In the genomic region with DNA sequence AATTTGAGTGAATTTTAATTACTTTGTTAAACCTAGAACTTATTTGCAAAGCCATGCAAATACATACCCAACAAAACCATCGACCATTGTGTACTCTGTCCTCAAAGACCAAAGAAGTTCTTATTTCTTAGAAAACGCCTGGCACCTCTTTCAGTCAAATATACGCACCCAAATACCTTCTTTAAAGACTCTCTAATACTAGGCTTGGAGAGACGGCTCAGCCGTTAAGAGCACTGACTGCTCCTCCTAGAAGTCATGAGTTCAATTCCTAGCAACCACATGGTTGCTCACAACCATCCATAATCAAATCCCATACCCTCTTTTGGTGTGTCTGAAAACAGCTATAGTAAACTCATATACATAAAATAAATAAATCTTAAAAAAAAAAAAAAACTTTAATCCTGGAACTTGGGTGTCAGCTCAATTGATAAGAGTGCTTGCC, we compare ENCODE assay signal across 8 mouse cellular contexts. TPM values are rescaled to one million over a fixed set of nuclear protein-coding genes. Genes with fewer than 3 reads are reported as not detected.
DNase-seq lines count a peak whose midpoint lies in the region; ATAC-seq lines count a peak whose summit lies in the region.

No protein-coding gene starts in this region.

- H3K27ac ChIP-seq in lung, embryonic 16.5 days (ENCODE audit: low read length) = no peak overlapping the region
- H3K27ac ChIP-seq in forebrain, embryonic 10.5 days = peak overlapping the region; percentile 97
- peak overlapping the region; percentile 97 for H3K27ac ChIP-seq in limb, embryonic 10.5 days
- 0 out of 2 replicates have a peak overlapping the region, but pooled peaks have one; percentile 98 for H3K27ac ChIP-seq in neural tube, embryonic 15.5 days (replicated peaks)

- no peak for ATAC-seq in lung, embryonic 16.5 days (ENCODE audit: low read depth)
- ATAC-seq in neural tube, embryonic 15.5 days (ENCODE audit: low FRiP score) = peak; percentile 19

- peaks cover 8% of the 10 kb centered on the region for H3K4me1 ChIP-seq in lung, embryonic 16.5 days (replicated peaks; ENCODE audit: control insufficient read depth, insufficient read depth, low read length)
- peaks cover 16% of the 10 kb centered on the region for H3K4me1 ChIP-seq in forebrain, embryonic 10.5 days
- peaks cover 8% of the 10 kb centered on the region for H3K4me1 ChIP-seq in limb, embryonic 10.5 days
- peaks cover 18% of the 10 kb centered on the region for H3K4me1 ChIP-seq in neural tube, embryonic 15.5 days

- no peak for DNase-seq in lung, postnatal 10 days
- no peak for DNase-seq in forebrain, embryonic 10.5 days (ENCODE audit: extremely low spot score, low spot score)
- DNase-seq in limb, embryonic 10.5 days (ENCODE audit: low spot score) = no peak
- no peak for DNase-seq in adrenal gland, postnatal 10 days
- DNase-seq in left cerebral cortex, postnatal 10 days (ENCODE audit: extremely low spot score in 1 of 2, low spot score in 2 of 2) = no peak
- DNase-seq in Muller cell, postnatal 12 days (ENCODE audit: inconsistent ontology term) = no peak

- WGBS in lung, embryonic 16.5 days = 36% methylated on average over 5 of the region's 5 CpGs
- 44% methylated on average over 5 of the region's 5 CpGs for WGBS in forebrain, embryonic 10.5 days
- WGBS in limb, embryonic 10.5 days = 44% methylated on average over 5 of the region's 5 CpGs
- 34% methylated on average over 5 of the region's 5 CpGs for WGBS in neural tube, embryonic 15.5 days

- intact Hi-C loops in left cerebral cortex, postnatal 10 days (cut with DNase I) = no loop called here

- no peaks in the 10 kb centered on the region for H3K36me3 ChIP-seq in lung, embryonic 16.5 days (ENCODE audit: control insufficient read depth, insufficient read depth, low read length)
- H3K36me3 ChIP-seq in forebrain, embryonic 10.5 days (replicated peaks) = peaks cover 4% of the 10 kb centered on the region
- H3K36me3 ChIP-seq in limb, embryonic 10.5 days = 0 out of 2 replicates have a peak, but pooled peaks cover under 1% of the 10 kb centered on the region
- H3K36me3 ChIP-seq in neural tube, embryonic 15.5 days = no peaks in the 10 kb centered on the region

- H3K9ac ChIP-seq in lung, embryonic 16.5 days (ENCODE audit: low read length) = no peak overlapping the region
- H3K9ac ChIP-seq in neural tube, embryonic 15.5 days (replicated peaks) = no peak overlapping the region

- H3K4me2 ChIP-seq in lung, embryonic 16.5 days (ENCODE audit: low read depth, low read length) = peak overlapping the region; percentile 54
- H3K4me2 ChIP-seq in neural tube, embryonic 15.5 days = peak overlapping the region; percentile 75

- H3K9me3 ChIP-seq in lung, embryonic 16.5 days (ENCODE audit: control insufficient read depth, low read length) = no peaks in the 10 kb centered on the region
- no peaks in the 10 kb centered on the region for H3K9me3 ChIP-seq in forebrain, embryonic 10.5 days
- no peaks in the 10 kb centered on the region for H3K9me3 ChIP-seq in limb, embryonic 10.5 days (replicated peaks)
- no peaks in the 10 kb centered on the region for H3K9me3 ChIP-seq in neural tube, embryonic 15.5 days (replicated peaks)

- H3K4me3 ChIP-seq in lung, embryonic 16.5 days (ENCODE audit: low read length) = peak overlapping the region; percentile 80
- peak overlapping the region; percentile 92 for H3K4me3 ChIP-seq in forebrain, embryonic 10.5 days
- H3K4me3 ChIP-seq in limb, embryonic 10.5 days = peak overlapping the region; percentile 90
- H3K4me3 ChIP-seq in neural tube, embryonic 15.5 days (replicated peaks) = peak overlapping the region; percentile 97

- no peaks in the 10 kb centered on the region for H3K27me3 ChIP-seq in lung, embryonic 16.5 days (ENCODE audit: control insufficient read depth, insufficient read depth, low read depth, low read length)
- H3K27me3 ChIP-seq in forebrain, embryonic 10.5 days (ENCODE audit: poor library complexity, severe bottlenecking) = no peaks in the 10 kb centered on the region
- H3K27me3 ChIP-seq in limb, embryonic 10.5 days (ENCODE audit: low read depth, poor library complexity, severe bottlenecking) = peaks cover 4% of the 10 kb centered on the region; the same call in 1 of the 2 replicates
- no peaks in the 10 kb centered on the region for H3K27me3 ChIP-seq in neural tube, embryonic 15.5 days (replicated peaks)

RNA-seq across cellular contexts. Expression of a gene that starts 0.4 kb away (rescaled TPM):
- polyA plus RNA-seq in lung, embryonic 16.5 days (2015; fragmentation: Nextera tagmentation; extraction: Ambion mirVana) = 16.0 and 18.6 TPM in 2 replicates
- 34.8 and 35.0 TPM in 2 replicates for polyA plus RNA-seq in forebrain, embryonic 10.5 days (2016; fragmentation: Nextera tagmentation; extraction: Ambion mirVana)
- polyA plus RNA-seq in limb, embryonic 10.5 days (2016; fragmentation: Nextera tagmentation; extraction: Ambion mirVana) = 30.7 and 37.3 TPM in 2 replicates
- 34.6 and 38.2 TPM in 2 replicates for polyA plus RNA-seq in neural tube, embryonic 15.5 days (2015; fragmentation: Nextera tagmentation; extraction: Ambion mirVana)
- total RNA-seq in adrenal gland, postnatal 10 days (2021) = 10 to 100 TPM; 29.7 to 36.6 TPM
- total RNA-seq in left cerebral cortex, postnatal 10 days (2021) = 10 to 100 TPM; 59.4 to 60.3 TPM
